Mouse (Mus musculus): ENCODE data around the gene Prdx5. TPM values are rescaled to one million over a fixed set of nuclear protein-coding genes. Genes with fewer than 3 reads are reported as not detected.
A peak's percentile ranks its signal among the peaks of the same experiment; 100 is the strongest.

The Prdx5 gene
- total RNA-seq (2021) = 100 to 1,000 TPM; 455 to 461 TPM

- intact Hi-C loops (cut with DNase I) = loop anchor here (2.0 kb wide), 1 partner anchor 69 kb away; the partner anchor contains the start of gene Rps6ka4
- peak; percentile 92 to 94 for DNase-seq
These were observed at the start of gene Prdx5, which contains the start of gene Trmt112 for GRCm38 (mm10) chr19:6909507-6910289. Gene Prdx5, minus strand, starts transcription at chr19:6910106. Gene Trmt112, plus strand, starts transcription at chr19:6909698.

- intact Hi-C loops (cut with DNase I) = no loop called here
- DNase-seq = no peak
These were observed 46.6 kb upstream of the Prdx5 start for GRCm38 (mm10) chr19:6956461-6956860.

DNA sequence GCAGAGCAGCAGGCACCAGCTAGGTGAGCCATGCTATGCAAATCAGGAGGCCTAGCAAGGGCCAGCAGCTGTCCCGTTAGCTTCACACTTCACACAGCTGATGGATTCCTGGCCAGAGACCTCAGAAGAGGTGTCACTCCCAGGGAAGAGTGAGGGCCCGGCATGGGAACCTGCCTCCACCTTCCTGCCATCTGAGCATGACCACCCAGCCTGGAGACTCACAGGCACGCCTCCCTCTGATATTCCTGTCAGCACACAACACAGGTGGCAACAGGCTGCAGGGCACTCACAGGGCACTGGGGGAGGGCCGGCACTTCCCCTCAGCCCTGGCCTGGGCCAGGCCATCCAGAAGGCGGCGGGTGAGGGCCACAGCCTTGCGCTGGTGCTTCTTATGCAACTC lies 45.5 kb upstream of the Prdx5 start:
- intact Hi-C loops (cut with DNase I) = no loop called here
- peak; percentile 69 to 76 for DNase-seq

- peak; percentile 57 to 62 for DNase-seq
- intact Hi-C loops (cut with DNase I) = no loop called here
These were observed 44.1 kb upstream of the Prdx5 start for GRCm38 (mm10) chr19:6954046-6954445.

DNA sequence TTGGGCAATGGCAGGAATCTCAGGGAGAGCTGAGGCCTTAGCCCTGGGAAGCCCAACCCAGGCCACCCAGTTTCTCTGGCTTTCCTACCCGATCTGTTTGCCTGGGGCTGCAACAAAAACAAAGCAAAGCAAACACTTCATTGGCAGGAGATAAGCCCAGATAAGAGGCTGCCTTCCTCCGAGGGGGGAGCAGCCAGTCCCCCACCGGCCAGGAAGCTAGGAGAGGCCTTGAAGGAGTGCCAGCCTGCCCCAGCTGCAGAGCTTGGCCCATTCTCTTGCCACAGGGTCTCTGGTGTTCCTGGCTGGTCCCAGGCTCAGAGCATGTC lies 42.8 kb upstream of the Prdx5 start:
- DNase-seq = peak; percentile 47 to 62
- intact Hi-C loops (cut with DNase I) = loop anchor here (1.0 to 2.0 kb wide), 2 partner anchors 16 to 22 kb away; partner anchors contain the start of gene Ppp1r14b

DNA sequence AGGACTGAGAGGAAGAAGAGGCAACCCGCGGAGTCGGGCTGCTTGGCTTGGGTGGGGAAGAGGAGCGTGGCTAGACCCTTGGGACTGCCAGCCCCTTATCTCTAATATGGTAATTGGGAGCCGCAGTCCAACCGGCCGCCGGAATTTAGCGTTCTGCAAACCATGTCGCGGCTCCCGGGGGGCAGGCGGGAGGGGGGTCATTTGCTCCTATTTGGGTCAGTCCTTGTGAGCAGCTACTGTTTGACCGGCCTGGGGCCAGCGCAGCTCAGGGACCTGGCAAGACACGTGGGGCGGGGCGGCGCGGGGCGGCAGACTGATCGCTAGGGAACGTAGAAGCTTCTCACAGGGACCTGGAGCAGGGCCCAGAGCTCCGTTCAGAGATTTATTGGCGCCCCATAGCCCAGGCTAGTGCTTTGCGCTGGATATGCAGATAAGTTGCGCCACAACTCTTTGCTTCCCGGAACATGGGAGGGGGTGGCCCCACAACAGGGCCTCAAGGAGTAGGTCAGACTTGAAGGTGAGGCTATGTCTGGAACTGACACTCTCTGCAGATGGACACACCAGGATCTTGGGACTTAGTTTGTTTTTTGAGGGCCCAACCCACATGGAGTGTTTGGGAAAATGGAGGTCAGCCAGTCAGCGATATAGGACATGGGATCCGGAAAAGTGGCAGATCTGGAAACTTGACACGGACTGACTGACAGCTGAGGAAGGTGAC lies 42.2 kb upstream of the Prdx5 start:
- peak; percentile 92 to 93 for DNase-seq
- intact Hi-C loops (cut with DNase I) = loop anchor here (1.0 to 2.0 kb wide), 3 partner anchors 10 to 22 kb away; partner anchors contain the start of genes Gpr137 and Ppp1r14b

GRCm38 (mm10) chr19:6951381-6951968 lies 41.6 kb upstream of the Prdx5 start:
- intact Hi-C loops (cut with DNase I) = loop anchor here (1.0 kb wide), 1 partner anchor 9 kb away; the partner anchor contains the start of gene Gpr137
- DNase-seq = peak; percentile 98

GRCm38 (mm10) chr19:6950613-6951153 lies 40.8 kb upstream of the Prdx5 start:
- intact Hi-C loops (cut with DNase I) = loop anchor here (1.0 kb wide), 1 partner anchor 8 kb away; the partner anchor contains the start of gene Gpr137
- DNase-seq = peak; percentile 68 to 74

GRCm38 (mm10) chr19:6949951-6950350 lies 40.0 kb upstream of the Prdx5 start:
- intact Hi-C loops (cut with DNase I) = no loop called here
- no peak for DNase-seq

DNA sequence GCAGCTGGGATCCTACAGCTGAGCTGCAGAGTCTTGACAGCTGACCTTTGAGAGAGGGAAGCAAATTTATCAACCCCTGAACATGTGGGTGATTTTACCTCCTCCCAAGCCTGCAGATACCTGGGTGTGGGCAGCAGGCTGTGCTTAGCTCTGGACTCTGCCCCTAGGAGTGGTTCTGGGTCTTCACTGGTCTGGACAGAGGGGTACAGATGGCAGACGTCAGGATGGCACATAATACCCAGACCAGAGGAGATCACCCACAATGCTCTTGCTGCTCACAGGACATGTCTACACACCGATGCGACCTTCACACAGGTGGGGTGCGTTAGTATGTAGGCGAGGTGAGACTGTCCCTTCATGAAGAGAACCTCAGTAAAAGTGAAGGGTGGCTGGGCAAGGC lies 39.6 kb upstream of the Prdx5 start:
- intact Hi-C loops (cut with DNase I) = no loop called here
- DNase-seq = no peak

GRCm38 (mm10) chr19:6948186-6948585 lies 38.3 kb upstream of the Prdx5 start:
- no peak for DNase-seq
- intact Hi-C loops (cut with DNase I) = no loop called here

DNA sequence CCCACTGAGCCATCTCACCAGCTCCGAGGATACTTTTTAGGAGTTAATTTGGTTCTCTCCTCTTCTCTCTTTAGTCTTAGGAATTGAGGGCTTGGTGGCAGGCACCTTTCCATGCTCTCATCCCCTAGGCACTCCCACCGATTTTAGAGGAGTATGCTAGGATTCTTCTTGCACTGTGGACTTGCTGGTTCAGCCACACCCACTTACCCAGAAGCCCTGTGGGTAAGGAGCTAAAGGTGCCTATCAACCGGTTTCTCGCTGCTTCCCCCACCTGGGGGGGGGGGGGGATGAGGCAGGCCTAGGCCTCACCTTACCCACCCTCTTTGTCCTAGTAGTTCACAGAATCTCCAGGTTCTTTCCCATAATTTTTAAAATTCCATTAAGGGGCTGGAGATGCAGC lies 37.8 kb upstream of the Prdx5 start:
- intact Hi-C loops (cut with DNase I) = no loop called here
- no peak for DNase-seq

DNA sequence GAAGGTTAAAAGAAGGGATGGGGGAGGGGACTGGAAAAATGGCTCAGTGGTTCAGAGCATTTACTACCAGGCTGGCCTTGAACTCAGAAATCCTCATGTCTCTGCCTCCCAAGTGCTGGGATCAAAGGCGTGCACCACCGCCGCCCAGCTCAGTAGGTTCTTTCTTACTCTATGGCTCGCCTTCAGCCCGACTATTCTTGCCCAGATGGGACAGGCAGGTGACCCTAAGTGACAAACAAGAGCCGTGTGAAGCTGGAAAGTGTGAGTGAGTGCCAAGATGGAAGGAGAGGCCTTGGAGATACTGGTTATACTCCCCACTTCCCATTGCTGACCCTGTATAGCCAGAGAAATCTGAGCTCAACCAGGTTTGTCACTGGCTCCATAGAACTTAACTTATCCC lies 33.8 kb upstream of the Prdx5 start:
- intact Hi-C loops (cut with DNase I) = loop anchor here (2.0 to 5.0 kb wide), 2 partner anchors 34 to 699 kb away; partner anchors contain the start of gene Plcb3
- no peak for DNase-seq

DNA sequence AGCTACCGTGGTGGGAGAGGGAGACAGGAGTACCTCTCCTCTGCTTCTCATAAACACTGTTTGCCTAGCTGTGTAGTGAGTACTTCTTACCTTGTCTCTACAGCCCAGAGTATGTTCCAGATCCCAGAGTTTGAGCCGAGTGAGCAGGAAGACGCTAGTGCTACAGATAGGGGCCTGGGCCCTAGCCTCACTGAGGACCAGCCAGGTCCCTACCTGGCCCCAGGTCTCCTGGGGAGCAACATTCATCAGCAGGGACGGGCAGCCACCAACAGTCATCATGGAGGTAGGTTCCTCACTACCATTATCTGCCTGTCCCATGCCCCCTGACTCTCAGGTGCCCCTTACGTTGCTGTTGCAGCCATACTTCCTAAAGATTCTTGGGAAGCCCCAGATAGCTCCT lies 32.9 kb upstream of the Prdx5 start:
- intact Hi-C loops (cut with DNase I) = loop anchor here (1.0 to 5.0 kb wide), 2 partner anchors 9 to 35 kb away; partner anchors contain the start of gene Plcb3
- DNase-seq = no peak

GRCm38 (mm10) chr19:6942249-6942691 lies 32.4 kb upstream of the Prdx5 start, which contains the start of gene Gpr137:
Gene Gpr137, minus strand, starts transcription at chr19:6942480.
- intact Hi-C loops (cut with DNase I) = loop anchor here (1.0 to 5.0 kb wide), 2 partner anchors 9 to 35 kb away; partner anchors contain the start of gene Plcb3

DNA sequence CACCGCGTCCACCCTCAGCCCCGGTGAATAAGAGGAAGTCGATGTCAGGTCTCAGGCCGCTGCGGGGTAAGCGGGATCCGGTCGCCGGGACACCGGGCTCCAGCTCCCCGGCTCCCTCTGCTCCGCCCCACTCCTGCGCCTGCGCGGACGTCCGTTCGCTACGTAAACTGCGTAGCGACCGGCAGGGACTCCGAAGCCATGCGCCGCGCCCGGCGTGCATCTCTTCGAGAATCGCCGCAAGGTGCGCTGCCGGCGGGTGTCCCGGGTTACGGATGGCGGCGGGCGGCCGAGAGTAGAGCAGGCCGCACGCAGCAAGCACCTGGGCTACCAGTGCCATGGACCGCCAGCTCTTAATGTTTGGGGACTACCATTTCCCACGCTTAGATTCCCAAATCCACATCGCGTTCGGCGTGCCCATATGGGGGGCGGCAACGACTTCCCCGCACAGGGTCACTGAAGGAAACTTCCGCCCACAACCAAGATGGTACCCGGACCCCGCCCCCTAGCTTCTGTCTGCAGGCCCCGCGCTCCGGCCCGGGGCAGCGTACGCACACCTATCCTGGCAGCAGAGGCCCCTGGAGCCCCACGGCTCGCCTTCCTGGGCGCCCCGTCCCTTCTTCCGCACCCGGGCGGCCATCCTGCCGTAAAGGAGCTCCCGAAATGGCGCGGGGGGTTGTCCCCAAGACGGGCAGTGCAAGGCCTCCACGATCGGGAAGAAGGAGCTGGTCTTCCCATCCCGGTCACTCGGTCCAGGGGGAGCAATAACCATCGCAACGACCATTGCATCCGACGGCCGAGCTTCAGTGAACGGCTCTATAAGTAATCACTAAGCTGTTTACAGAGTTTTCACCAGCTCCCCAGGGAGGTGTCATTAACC lies 31.7 kb upstream of the Prdx5 start, which contains the start of gene Bad:
TSS of gene Bad (plus strand) at position 490 of the 877 bp plus-strand sequence.
- intact Hi-C loops (cut with DNase I) = loop anchor here (1.0 to 5.0 kb wide), 3 partner anchors 10 to 36 kb away; partner anchors contain the start of gene Plcb3
- peak; percentile 96 to 97 for DNase-seq

More at GRCm38 (mm10) chr19:6942249-6942691, 32.4 kb upstream of the Prdx5 start, which contains the start of gene Gpr137:
- DNase-seq = peak; percentile 96 to 98

- DNase-seq = peak in 1 of 2 experiments; percentile 32
- intact Hi-C loops (cut with DNase I) = loop anchor here (2.0 to 5.0 kb wide), 2 partner anchors 18 to 37 kb away; partner anchors contain the start of gene Plcb3
These were observed 30.8 kb upstream of the Prdx5 start for GRCm38 (mm10) chr19:6940396-6941351.
